Mouse (Mus musculus): ENCODE measurements around the gene Sstr3. TPM values are rescaled to one million over a fixed set of nuclear protein-coding genes. Genes with fewer than 3 reads are reported as not detected.

The Sstr3 gene
- polyA plus RNA-seq, 1 experiment from 2014 or later: 0.10 TPM

DNA sequence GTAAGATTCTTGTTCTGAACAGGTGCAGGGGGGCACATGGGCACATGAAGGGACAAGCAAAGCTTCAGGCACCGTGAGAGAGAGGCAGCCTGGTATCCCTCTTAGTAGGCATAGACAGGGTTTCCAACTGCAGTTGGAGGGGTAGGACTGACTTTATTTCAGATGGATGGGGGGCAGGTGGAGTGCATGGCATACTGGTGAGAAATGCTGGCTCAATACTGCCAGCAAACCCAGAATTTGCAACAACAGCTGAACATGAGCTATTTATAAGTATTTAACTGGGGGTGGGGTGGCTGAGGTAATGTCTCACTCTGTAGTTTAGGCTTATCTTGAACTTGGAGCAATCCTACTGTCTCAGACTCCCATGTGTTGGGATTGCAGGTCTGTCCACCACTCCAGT, 40.5 kb downstream of the Sstr3 start:
- H3K27me3 ChIP-seq (replicated peaks; ENCODE audit: control insufficient read depth, insufficient read depth, low read length): no peaks in the 10 kb centered on the region
- H3K9ac ChIP-seq (ENCODE audit: low read depth, low read length): no peak overlapping the region
- no peak overlapping the region for H3K4me3 ChIP-seq (ENCODE audit: low read depth, low read length)
- H3K36me3 ChIP-seq (ENCODE audit: control insufficient read depth, insufficient read depth): no peaks in the 10 kb centered on the region
- 71% methylated on average over 1 of the region's 1 CpGs for WGBS
- no peak overlapping the region for H3K4me2 ChIP-seq (replicated peaks; ENCODE audit: low read depth)
- H3K9me3 ChIP-seq (ENCODE audit: control insufficient read depth): no peaks in the 10 kb centered on the region; the same call in 1 of the 2 replicates
- no peak overlapping the region for H3K27ac ChIP-seq (ENCODE audit: low read depth, low read length)
- no peak for ATAC-seq
- no peaks in the 10 kb centered on the region for H3K4me1 ChIP-seq (replicated peaks; ENCODE audit: control insufficient read depth, insufficient read depth, low read length)
- TF ChIP-seq CTCF (IDR thresholded peaks at IDR 0.05; ENCODE audit: low read depth): no peak

- Histone ChIP-seq H3K9me3 (ENCODE audit: control insufficient read depth) (no peaks in the 10 kb centered on the region; the same call in 1 of the 2 replicates), H3K4me2 (replicated peaks; ENCODE audit: low read depth) (no peak overlapping the region), H3K9ac (ENCODE audit: low read depth, low read length) (no peak overlapping the region), H3K27me3 (replicated peaks; ENCODE audit: control insufficient read depth, insufficient read depth, low read length) (no peaks in the 10 kb centered on the region), H3K36me3 (ENCODE audit: control insufficient read depth, insufficient read depth) (no peaks in the 10 kb centered on the region), H3K4me3 (ENCODE audit: low read depth, low read length) (no peak overlapping the region), H3K4me1 (replicated peaks; ENCODE audit: control insufficient read depth, insufficient read depth, low read length) (no peaks in the 10 kb centered on the region), H3K27ac (ENCODE audit: low read depth, low read length) (no peak overlapping the region)
- WGBS: 59% methylated on average over 18 of the region's 18 CpGs
- TF ChIP-seq CTCF (IDR thresholded peaks at IDR 0.05; ENCODE audit: low read depth): no peak
- ATAC-seq: no peak
These were observed 41.9 kb downstream of the Sstr3 start for GRCm38 (mm10) chr15:78502437-78503132.

DNA sequence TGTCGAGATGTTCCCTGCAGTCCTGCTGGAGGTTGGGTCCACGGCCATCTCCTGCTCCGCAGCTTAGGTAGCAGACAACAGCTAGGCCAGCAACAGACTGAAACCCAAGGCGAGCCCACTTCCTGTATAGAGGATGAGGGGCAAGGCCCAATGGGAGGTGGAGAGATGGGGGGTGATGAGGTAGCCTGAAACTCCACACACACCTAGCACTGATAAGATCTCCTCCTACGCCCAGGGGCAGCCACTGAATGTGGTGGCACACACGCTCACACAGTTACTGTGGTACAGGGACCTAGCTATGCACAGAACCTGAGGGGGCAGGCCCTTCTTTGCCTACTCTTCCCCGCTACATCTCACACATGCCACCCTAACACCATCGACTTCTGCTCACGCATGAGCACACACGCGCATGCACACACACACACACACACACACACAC, 49.5 kb downstream of the Sstr3 start, which contains the start of gene Il2rb:
Gene Il2rb (minus strand): TSS at position 304 of the 439 bp plus-strand sequence.
- no peak for TF ChIP-seq CTCF (IDR thresholded peaks at IDR 0.05; ENCODE audit: low read depth)
- no peak within 1 kb of the TSS for H3K4me3 ChIP-seq (ENCODE audit: low read depth, low read length)
- no peaks in the 10 kb centered on the region for H3K27me3 ChIP-seq (replicated peaks; ENCODE audit: control insufficient read depth, insufficient read depth, low read length)
- no peaks in the 10 kb centered on the region for H3K36me3 ChIP-seq (ENCODE audit: control insufficient read depth, insufficient read depth)
- H3K9me3 ChIP-seq (ENCODE audit: control insufficient read depth): no peaks in the 10 kb centered on the region
- 86% methylated on average over 11 of the region's 11 CpGs for WGBS
- H3K4me1 ChIP-seq (replicated peaks; ENCODE audit: control insufficient read depth, insufficient read depth, low read length): no peaks in the 10 kb centered on the region
- no peak within 1 kb of the TSS for H3K27ac ChIP-seq (ENCODE audit: low read depth, low read length)
- H3K4me2 ChIP-seq (replicated peaks; ENCODE audit: low read depth): no peak within 1 kb of the TSS
- H3K9ac ChIP-seq (ENCODE audit: low read depth, low read length): no peak within 1 kb of the TSS
- ATAC-seq: no peak

DNA sequence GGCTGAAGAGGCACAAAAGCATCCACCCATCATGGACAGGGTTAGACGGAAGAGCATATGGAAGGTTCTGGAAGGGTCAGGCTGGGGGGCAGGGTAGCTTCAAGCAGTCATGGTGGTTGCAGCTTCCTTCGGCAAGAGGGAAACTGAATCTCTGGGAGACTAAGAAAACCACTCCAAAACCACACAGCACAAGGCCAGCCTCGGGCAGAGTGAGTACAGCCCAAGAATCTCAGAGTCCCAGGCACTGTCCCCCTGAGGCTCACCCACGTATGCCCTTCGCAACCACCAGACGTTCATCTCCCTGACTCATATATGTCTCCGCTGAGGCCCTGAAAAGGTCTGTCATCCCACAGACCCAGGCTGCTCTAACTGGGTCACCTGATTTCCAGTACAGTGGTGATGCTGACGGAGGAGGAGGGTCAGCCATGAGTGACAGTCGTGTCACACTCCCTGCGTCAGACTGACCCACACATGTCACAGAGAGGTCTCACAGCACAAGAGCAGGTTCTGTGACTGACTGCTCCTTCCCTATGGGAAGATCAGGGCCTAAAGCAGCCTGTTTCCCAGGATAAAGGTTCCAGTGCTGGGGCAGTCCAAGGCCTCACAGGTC, 51.0 kb downstream of the Sstr3 start:
- H3K9ac ChIP-seq (ENCODE audit: low read depth, low read length): no peak overlapping the region
- H3K4me3 ChIP-seq (ENCODE audit: low read depth, low read length): no peak overlapping the region
- TF ChIP-seq CTCF (IDR thresholded peaks at IDR 0.05; ENCODE audit: low read depth): no peak
- no peaks in the 10 kb centered on the region for H3K27me3 ChIP-seq (replicated peaks; ENCODE audit: control insufficient read depth, insufficient read depth, low read length)
- no peaks in the 10 kb centered on the region for H3K36me3 ChIP-seq (ENCODE audit: control insufficient read depth, insufficient read depth)
- ATAC-seq: no peak
- 82% methylated on average over 10 of the region's 10 CpGs for WGBS
- H3K4me1 ChIP-seq (replicated peaks; ENCODE audit: control insufficient read depth, insufficient read depth, low read length): no peaks in the 10 kb centered on the region
- H3K27ac ChIP-seq (ENCODE audit: low read depth, low read length): no peak overlapping the region
- H3K9me3 ChIP-seq (ENCODE audit: control insufficient read depth): no peaks in the 10 kb centered on the region
- H3K4me2 ChIP-seq (replicated peaks; ENCODE audit: low read depth): no peak overlapping the region

- no peak for ATAC-seq
- no peaks in the 10 kb centered on the region for H3K9me3 ChIP-seq (ENCODE audit: control insufficient read depth)
- H3K27me3 ChIP-seq (replicated peaks; ENCODE audit: control insufficient read depth, insufficient read depth, low read length): no peaks in the 10 kb centered on the region
- H3K27ac ChIP-seq (ENCODE audit: low read depth, low read length): no peak overlapping the region
- no peak overlapping the region for H3K9ac ChIP-seq (ENCODE audit: low read depth, low read length)
- H3K4me3 ChIP-seq (ENCODE audit: low read depth, low read length): no peak overlapping the region
- no peak for TF ChIP-seq CTCF (IDR thresholded peaks at IDR 0.05; ENCODE audit: low read depth)
- H3K4me2 ChIP-seq (replicated peaks; ENCODE audit: low read depth): no peak overlapping the region
- H3K36me3 ChIP-seq (ENCODE audit: control insufficient read depth, insufficient read depth): no peaks in the 10 kb centered on the region
- H3K4me1 ChIP-seq (replicated peaks; ENCODE audit: control insufficient read depth, insufficient read depth, low read length): no peaks in the 10 kb centered on the region
- 85% methylated on average over 3 of the region's 3 CpGs for WGBS
These were observed 53.2 kb downstream of the Sstr3 start for GRCm38 (mm10) chr15:78491301-78491700.

DNA sequence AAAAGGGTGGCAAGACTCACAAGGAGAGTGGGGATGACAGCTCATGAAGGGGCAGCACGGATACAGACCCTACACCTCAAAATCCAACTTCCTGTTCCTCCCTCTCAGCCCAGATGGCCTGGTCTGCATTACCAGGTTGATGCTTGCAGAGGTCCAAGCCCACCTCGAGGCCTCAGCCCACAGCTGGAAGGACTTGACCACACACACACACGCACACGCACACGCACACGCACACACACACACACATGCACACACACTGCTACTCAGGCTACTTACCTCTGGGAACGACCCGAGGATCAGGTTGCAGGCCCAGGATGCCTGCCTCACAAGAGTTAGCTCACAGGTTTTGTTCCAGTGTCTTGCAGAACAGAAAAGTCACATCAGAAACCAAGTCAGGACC, 54.6 kb downstream of the Sstr3 start:
- H3K36me3 ChIP-seq (ENCODE audit: control insufficient read depth, insufficient read depth): no peaks in the 10 kb centered on the region
- WGBS: 72% methylated on average over 8 of the region's 8 CpGs

More for the DNA sequence above, 54.6 kb downstream of the Sstr3 start:
- ATAC-seq: no peak
- Histone ChIP-seq H3K9me3 (ENCODE audit: control insufficient read depth) (no peaks in the 10 kb centered on the region), H3K27me3 (replicated peaks; ENCODE audit: control insufficient read depth, insufficient read depth, low read length) (no peaks in the 10 kb centered on the region), H3K9ac (ENCODE audit: low read depth, low read length) (no peak overlapping the region), H3K27ac (ENCODE audit: low read depth, low read length) (no peak overlapping the region), H3K4me1 (replicated peaks; ENCODE audit: control insufficient read depth, insufficient read depth, low read length) (no peaks in the 10 kb centered on the region), H3K4me2 (replicated peaks; ENCODE audit: low read depth) (no peak overlapping the region), H3K4me3 (ENCODE audit: low read depth, low read length) (no peak overlapping the region)
- no peak for TF ChIP-seq CTCF (IDR thresholded peaks at IDR 0.05; ENCODE audit: low read depth)

All from intestine, postnatal 0 days (tissue).